Mouse (Mus musculus) limb, embryonic 11.5 days (tissue): ENCODE measurements around the gene Gm5134. TPM values are rescaled to one million over a fixed set of nuclear protein-coding genes. Genes with fewer than 3 reads are reported as not detected.

Experiments
- ATAC-seq: fragments of 200-750 bp; cut with Nextera tagmentation; 2 replicates; pipeline ENCODE4 v1.8.0; 2017; ENCODE audit warnings: low read depth; ENCODE audit not compliant: insufficient number of reproducible peaks, low FRiP score, low TSS enrichment
- DNase-seq: peaks from one replicate; pipeline ENCODE4 v3.0.0-alpha.2; 2015; ENCODE audit warnings: low spot score
- H3K27ac ChIP-seq: fragments of 300-500 bp; sonication (generic); replicated peaks from 2 replicates; pipeline ENCODE4 v1.5.1; 2014; ENCODE audit warnings: low read depth, mild to moderate bottlenecking, low read length
- H3K27me3 ChIP-seq: fragments of 300-500 bp; sonication (generic); 2 replicates; pipeline ENCODE4 v1.6.1; 2014; ENCODE audit warnings: mild to moderate bottlenecking, low read length, mixed read lengths; ENCODE audit not compliant: control insufficient read depth, insufficient read depth
- H3K36me3 ChIP-seq: fragments of 300-500 bp; sonication (generic); 2 replicates; pipeline ENCODE4 v1.6.1; 2014; ENCODE audit warnings: mild to moderate bottlenecking, low read length, moderate library complexity, mixed read lengths; ENCODE audit not compliant: control insufficient read depth, insufficient read depth
- H3K4me1 ChIP-seq: fragments of 300-500 bp; sonication (generic); 2 replicates; pipeline ENCODE4 v1.6.1; 2014; ENCODE audit warnings: low read length, mixed read lengths; ENCODE audit not compliant: control insufficient read depth, insufficient read depth
- H3K4me2 ChIP-seq: fragments of 300-500 bp; sonication (generic); 2 replicates; pipeline ENCODE4 v1.6.1; 2014; ENCODE audit warnings: low read depth, mild to moderate bottlenecking, moderate library complexity; ENCODE audit not compliant: severe bottlenecking
- H3K4me3 ChIP-seq: fragments of 300-500 bp; sonication (generic); 2 replicates; pipeline ENCODE4 v1.5.1; 2014; ENCODE audit warnings: low read depth, low read length
- H3K9ac ChIP-seq: fragments of 300-500 bp; sonication (generic); 2 replicates; pipeline ENCODE4 v1.6.1; 2014; ENCODE audit warnings: mild to moderate bottlenecking, low read length
- H3K9me3 ChIP-seq: fragments of 300-500 bp; sonication (generic); 2 replicates; pipeline ENCODE4 v1.6.1; 2016; ENCODE audit warnings: low read length; ENCODE audit not compliant: control insufficient read depth
- WGBS: fragments of 180-500 bp; shearing (Covaris S2); extraction: QIAGEN DNeasy Blood & Tissue Kit; methylation state at CpG from one replicate; pipeline ENCODE4 v1.1.7; 2014; 5-methylcytosine and 5-hydroxymethylcytosine counted together
- polyA plus RNA-seq: library from polyadenylated mRNA; unstranded; fragments of >200 nt; fragmentation: Nextera tagmentation; extraction: Ambion mirVana; gene quantifications from 2 replicates; pipeline ENCODE4 v1.2.1, GENCODE M21; 2014

Gm5134 gene
- polyA plus RNA-seq, 1 experiment from 2014 or later: not detected

DNA sequence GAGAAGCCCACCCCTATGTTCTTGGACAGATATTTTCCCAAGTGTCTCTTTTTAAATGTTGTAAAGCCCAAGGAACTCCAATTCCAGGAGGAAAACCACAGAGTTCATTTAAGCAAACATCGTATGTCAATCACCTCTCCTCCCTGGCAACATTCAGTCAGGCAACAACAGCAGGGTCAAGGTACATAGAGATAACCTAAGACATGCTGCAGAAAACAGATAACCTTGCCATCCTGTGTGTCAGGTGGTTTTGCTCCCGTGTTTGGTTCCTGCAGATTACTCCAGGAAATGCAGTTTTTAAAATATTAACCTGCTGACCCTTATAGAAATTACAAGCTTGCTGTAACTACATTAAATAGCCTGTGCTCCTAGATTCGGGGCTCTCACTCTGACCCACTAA, 67.4 kb downstream of the Gm5134 start:
- Histone ChIP-seq H3K4me3 (no peak overlapping the region), H3K36me3 (no peaks in the 10 kb centered on the region), H3K9ac (no peak overlapping the region), H3K4me2 (no peak overlapping the region), H3K4me1 (no peaks in the 10 kb centered on the region), H3K9me3 (no peaks in the 10 kb centered on the region), H3K27me3 (no peaks in the 10 kb centered on the region), H3K27ac (no peak overlapping the region)
- 82% methylated on average over 3 of the region's 3 CpGs for WGBS
- DNase-seq: no peak
- ATAC-seq: no peak

DNA sequence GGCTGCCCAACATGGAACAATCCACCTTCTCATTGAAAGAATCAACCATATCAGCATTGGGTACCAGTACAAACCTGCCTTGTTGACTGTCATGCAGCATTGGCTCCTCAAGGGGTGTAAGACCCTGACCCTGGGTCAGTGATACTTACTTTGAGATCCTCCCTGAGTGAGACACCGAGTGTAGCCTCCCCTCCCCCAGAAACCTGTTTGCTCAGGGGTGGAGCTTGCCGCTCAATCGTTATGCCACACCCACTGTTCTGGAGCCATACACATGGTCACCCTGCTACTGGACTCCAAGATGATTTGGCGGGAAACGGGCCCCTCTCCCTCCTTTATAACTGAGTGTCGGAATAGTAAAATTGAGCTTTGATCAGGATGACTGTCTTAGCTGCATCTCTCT, 69.6 kb downstream of the Gm5134 start:
- Histone ChIP-seq H3K36me3 (no peaks in the 10 kb centered on the region), H3K4me2 (no peak overlapping the region), H3K4me1 (peaks cover 2% of the 10 kb centered on the region; the same call in 1 of the 2 replicates), H3K4me3 (no peak overlapping the region), H3K9ac (no peak overlapping the region), H3K9me3 (no peaks in the 10 kb centered on the region), H3K27me3 (no peaks in the 10 kb centered on the region), H3K27ac (no peak overlapping the region)
- no peak for DNase-seq
- 93% methylated on average over 6 of the region's 6 CpGs for WGBS
- no peak for ATAC-seq

DNA sequence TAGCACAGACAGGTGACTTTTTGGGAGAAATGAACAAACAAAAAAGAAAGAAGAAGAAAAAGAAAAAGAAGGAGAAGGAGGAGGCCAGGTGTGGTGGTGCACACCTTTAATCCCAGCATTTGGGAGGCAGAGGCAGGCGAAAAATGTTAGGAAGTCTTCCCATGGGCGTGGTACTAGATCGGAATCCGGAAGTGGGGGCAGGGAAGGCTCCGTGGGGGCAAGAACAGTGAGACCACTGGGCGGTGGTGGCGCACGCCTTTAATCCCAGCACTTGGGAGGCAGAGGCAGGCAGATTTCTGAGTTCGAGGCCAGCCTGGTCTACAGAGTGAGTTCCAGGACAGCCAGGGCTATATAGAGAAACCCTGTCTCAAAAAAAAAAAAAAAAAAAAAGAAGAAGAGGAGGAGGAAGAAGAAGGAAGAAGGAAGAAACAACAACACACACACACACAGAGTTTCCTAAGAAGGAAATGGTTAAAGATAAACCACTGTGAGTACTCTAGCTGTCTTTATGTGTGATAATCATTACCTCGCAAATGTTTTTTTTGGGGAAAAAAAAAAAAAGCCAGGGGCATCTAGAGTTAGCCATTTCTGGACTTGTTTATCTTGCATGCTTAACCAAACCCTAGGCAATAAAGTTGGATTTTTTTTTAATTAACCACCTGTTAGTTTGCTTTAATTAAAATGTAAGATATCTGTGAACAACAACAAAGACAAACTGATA, 71.3 kb downstream of the Gm5134 start:
- DNase-seq: no peak
- H3K4me3 ChIP-seq: no peak overlapping the region
- H3K9me3 ChIP-seq: no peaks in the 10 kb centered on the region
- H3K27me3 ChIP-seq: no peaks in the 10 kb centered on the region
- H3K4me2 ChIP-seq: no peak overlapping the region
- ATAC-seq: no peak
- H3K36me3 ChIP-seq: no peaks in the 10 kb centered on the region
- no peak overlapping the region for H3K27ac ChIP-seq
- H3K9ac ChIP-seq: no peak overlapping the region
- peaks cover 2% of the 10 kb centered on the region; the same call in 1 of the 2 replicates for H3K4me1 ChIP-seq
- WGBS: 95% methylated on average over 9 of the region's 10 CpGs

DNA sequence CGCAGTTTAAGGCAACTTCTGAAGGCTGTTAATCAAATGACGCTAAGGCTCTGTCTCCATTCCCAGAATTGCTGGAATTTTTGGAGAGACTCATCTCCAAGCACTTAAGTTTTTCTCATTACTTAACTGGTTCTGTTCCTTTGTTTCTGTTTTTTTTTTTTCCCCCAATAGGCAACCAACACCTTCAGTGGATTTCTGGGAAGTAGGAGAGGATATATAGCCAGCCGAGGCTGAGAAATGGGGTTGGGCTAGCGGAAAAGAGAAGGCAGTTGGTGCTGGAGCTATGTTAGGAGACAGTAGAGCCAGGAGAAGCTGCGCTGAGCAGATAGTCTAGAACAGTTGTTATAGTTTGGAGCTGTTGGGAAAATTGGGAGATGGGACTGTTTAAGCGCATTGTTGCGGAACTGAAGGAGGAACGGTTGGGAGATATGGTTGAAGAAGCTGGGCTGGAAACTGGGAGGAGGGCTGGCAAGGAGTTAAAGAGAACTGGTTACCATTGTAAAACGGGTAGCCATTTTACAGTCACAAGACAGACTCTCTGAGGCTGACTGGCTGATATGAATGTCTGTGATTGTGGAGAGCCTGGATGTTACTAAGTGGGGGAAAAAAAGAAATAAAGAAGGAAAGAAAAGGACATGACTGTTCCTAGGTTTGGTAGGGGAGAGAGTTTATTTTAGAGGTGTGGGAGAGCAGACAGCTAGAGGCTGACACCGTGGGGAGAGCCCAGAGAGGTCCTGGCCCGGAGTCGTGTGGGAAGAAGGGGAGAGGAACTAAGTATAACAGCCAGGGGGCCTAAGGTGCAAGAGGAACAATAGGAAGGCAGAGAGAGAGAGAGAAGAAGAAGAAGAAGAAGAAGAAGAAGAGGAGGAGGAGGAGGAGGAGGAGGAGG, 73.1 kb downstream of the Gm5134 start:
- ATAC-seq: no peak
- Histone ChIP-seq H3K27ac (no peak overlapping the region), H3K27me3 (no peaks in the 10 kb centered on the region), H3K36me3 (no peaks in the 10 kb centered on the region), H3K4me3 (no peak overlapping the region), H3K4me2 (no peak overlapping the region), H3K9me3 (no peaks in the 10 kb centered on the region), H3K4me1 (peaks cover 2% of the 10 kb centered on the region; the same call in 1 of the 2 replicates), H3K9ac (no peak overlapping the region)
- WGBS: 69% methylated on average over 11 of the region's 12 CpGs
- DNase-seq: no peak

DNA sequence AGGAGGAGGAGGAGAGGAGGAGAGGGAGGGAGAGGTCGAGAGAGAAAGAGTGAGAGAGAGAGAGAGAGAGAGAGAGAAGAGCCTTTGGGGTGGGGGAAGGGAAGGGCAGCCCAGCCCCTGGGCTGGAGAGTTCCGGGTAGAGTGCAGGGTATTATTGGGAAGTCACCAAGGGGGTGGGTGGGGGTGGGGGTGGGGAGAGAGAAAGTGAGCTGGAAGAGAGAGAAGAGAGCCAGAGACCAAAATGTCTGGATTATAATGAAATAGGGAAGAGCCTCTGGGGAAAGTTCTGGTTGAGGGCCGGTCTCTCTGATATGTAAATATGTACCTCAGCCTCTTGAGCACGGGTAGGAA, 73.7 kb downstream of the Gm5134 start:
- DNase-seq (no peak), ATAC-seq (no peak)
- Histone ChIP-seq H3K4me2 (no peak overlapping the region; the same call in 1 of the 2 replicates), H3K9ac (no peak overlapping the region), H3K4me3 (no peak overlapping the region), H3K27ac (no peak overlapping the region), H3K4me1 (peaks cover 2% of the 10 kb centered on the region; the same call in 1 of the 2 replicates), H3K27me3 (no peaks in the 10 kb centered on the region), H3K9me3 (no peaks in the 10 kb centered on the region), H3K36me3 (no peaks in the 10 kb centered on the region)
- WGBS: 28% methylated on average over 4 of the region's 4 CpGs

DNA sequence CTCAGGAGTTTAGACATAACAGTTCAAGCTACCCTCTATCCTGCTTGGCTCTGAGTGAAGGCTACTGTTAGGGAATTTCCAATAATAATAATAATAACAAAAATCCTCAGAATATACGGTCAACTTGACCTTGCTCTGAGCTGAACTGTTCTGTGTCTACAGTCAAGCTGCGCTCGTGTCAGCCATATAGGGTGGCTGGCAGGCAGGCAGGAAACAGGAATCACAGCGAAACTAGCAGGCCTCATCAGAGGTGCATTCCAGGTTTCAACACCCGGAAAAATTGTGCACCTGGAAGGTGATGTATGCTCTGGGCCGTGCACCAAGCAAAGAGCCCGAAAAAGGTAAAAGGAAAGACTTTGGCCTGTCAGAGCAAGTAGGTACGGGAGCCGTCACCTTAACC, 74.1 kb downstream of the Gm5134 start:
- DNase-seq (no peak), ATAC-seq (no peak)
- Histone ChIP-seq H3K9me3 (no peaks in the 10 kb centered on the region), H3K27me3 (no peaks in the 10 kb centered on the region), H3K4me1 (peaks cover 2% of the 10 kb centered on the region; the same call in 1 of the 2 replicates), H3K9ac (no peak overlapping the region), H3K4me2 (no peak overlapping the region; the same call in 1 of the 2 replicates), H3K4me3 (no peak overlapping the region), H3K27ac (no peak overlapping the region), H3K36me3 (no peaks in the 10 kb centered on the region)
- WGBS: 73% methylated on average over 9 of the region's 9 CpGs

DNA sequence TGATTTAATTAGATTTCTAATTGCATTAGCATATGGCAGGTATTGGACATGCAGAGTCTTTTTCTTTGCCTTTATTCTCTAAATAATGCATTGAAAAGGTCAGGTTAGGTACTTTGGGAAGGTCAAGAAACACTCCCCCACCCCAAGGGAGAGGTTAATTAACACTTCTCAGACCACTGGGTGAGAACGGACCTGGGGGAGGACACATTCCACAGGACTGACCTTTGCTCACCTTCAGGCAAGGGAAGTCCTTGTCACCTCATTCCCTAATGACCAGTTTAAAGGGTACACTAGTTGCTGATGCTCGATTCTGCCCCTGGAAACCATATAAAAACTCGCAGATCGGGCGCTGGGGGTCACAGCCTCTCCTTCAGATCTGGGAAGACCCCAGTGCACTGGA, 75.0 kb downstream of the Gm5134 start:
- Histone ChIP-seq H3K27me3 (no peaks in the 10 kb centered on the region), H3K4me1 (peaks cover 2% of the 10 kb centered on the region; the same call in 1 of the 2 replicates), H3K36me3 (no peaks in the 10 kb centered on the region), H3K9ac (no peak overlapping the region), H3K27ac (no peak overlapping the region), H3K9me3 (no peaks in the 10 kb centered on the region), H3K4me2 (no peak overlapping the region), H3K4me3 (no peak overlapping the region)
- 50% methylated on average over 5 of the region's 5 CpGs for WGBS
- ATAC-seq (no peak), DNase-seq (no peak)

DNA sequence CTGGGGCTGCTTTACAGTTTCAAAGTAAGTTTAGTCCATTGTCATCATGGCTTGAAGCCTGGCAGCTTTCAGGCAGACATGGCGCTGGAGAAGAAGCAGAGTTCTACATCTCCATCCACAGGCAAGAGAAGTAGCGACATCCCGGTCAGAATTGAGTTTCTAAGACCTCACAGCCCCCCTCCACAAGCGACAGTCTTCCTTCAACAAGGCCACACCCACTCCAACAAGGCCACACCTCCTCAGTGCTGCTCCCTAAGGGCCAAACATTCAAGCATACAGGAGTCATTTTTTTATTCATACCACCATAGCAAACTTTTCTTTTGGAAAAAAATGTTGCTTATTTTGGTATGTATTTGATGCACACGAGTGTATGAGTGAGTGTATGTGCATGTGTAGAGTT, 76.2 kb downstream of the Gm5134 start:
- 75% methylated on average over 5 of the region's 5 CpGs for WGBS
- no peaks in the 10 kb centered on the region for H3K27me3 ChIP-seq
- no peak overlapping the region for H3K27ac ChIP-seq
- H3K9ac ChIP-seq: no peak overlapping the region
- no peak overlapping the region for H3K4me2 ChIP-seq
- no peak overlapping the region for H3K4me3 ChIP-seq
- ATAC-seq (no peak), DNase-seq (no peak)
- H3K36me3 ChIP-seq: no peaks in the 10 kb centered on the region
- H3K4me1 ChIP-seq: peaks cover 2% of the 10 kb centered on the region; the same call in 1 of the 2 replicates
- H3K9me3 ChIP-seq: no peaks in the 10 kb centered on the region
